Mouse (Mus musculus) hindbrain, embryonic 13.5 days (tissue): ENCODE results near the gene Izumo2. TPM values are rescaled to one million over a fixed set of nuclear protein-coding genes. Genes with fewer than 3 reads are reported as not detected.
"Not testable (repeated sequence)": the region's sequence is repeated elsewhere in the genome, so short reads cannot be mapped to it uniquely, and the experiment has no call there.

Experiments used
- ATAC-seq: fragments of 200-750 bp; cut with Nextera tagmentation; 2 replicates; pipeline ENCODE4 v1.8.0; 2017; ENCODE audit warnings: moderate TSS enrichment; ENCODE audit not compliant: low FRiP score
- H3K27ac ChIP-seq: fragments of 300-500 bp; sonication (generic); 2 replicates; pipeline ENCODE4 v1.5.1; 2015; ENCODE audit warnings: inconsistent platforms, mild to moderate bottlenecking, moderate library complexity
- H3K27me3 ChIP-seq: fragments of 300-500 bp; sonication (generic); 2 replicates; pipeline ENCODE4 v1.6.1; 2015; ENCODE audit warnings: mild to moderate bottlenecking, inconsistent platforms
- H3K36me3 ChIP-seq: fragments of 300-500 bp; sonication (generic); 2 replicates; pipeline ENCODE4 v1.6.1; 2015; ENCODE audit warnings: mild to moderate bottlenecking, inconsistent platforms
- H3K4me1 ChIP-seq: fragments of 300-500 bp; sonication (generic); replicated peaks from 2 replicates; pipeline ENCODE4 v1.6.1; 2015; ENCODE audit warnings: inconsistent platforms
- H3K4me2 ChIP-seq: fragments of 300-500 bp; sonication (generic); 2 replicates; pipeline ENCODE4 v1.6.1; 2015; ENCODE audit warnings: inconsistent platforms, mild to moderate bottlenecking, moderate library complexity
- H3K4me3 ChIP-seq: fragments of 300-500 bp; sonication (generic); 2 replicates; pipeline ENCODE4 v1.5.1; 2015; ENCODE audit warnings: mild to moderate bottlenecking, inconsistent platforms
- H3K9ac ChIP-seq: fragments of 300-500 bp; sonication (generic); 2 replicates; pipeline ENCODE4 v1.6.1; 2015; ENCODE audit warnings: mild to moderate bottlenecking, inconsistent platforms
- H3K9me3 ChIP-seq: fragments of 300-500 bp; sonication (generic); 2 replicates; pipeline ENCODE4 v1.6.1; 2016; ENCODE audit warnings: inconsistent platforms
- WGBS: fragments of 180-500 bp; shearing (Covaris S2); methylation state at CpG from one replicate; pipeline ENCODE4 v1.1.7; 2015; 5-methylcytosine and 5-hydroxymethylcytosine counted together
- polyA plus RNA-seq: library from polyadenylated mRNA; unstranded; fragments of >200 nt; fragmentation: Nextera tagmentation; extraction: Ambion mirVana; gene quantifications from 2 replicates; pipeline ENCODE4 v1.2.1, GENCODE M21; 2015

The Izumo2 gene
- polyA plus RNA-seq, 1 experiment from 2014 or later: not detected

DNA sequence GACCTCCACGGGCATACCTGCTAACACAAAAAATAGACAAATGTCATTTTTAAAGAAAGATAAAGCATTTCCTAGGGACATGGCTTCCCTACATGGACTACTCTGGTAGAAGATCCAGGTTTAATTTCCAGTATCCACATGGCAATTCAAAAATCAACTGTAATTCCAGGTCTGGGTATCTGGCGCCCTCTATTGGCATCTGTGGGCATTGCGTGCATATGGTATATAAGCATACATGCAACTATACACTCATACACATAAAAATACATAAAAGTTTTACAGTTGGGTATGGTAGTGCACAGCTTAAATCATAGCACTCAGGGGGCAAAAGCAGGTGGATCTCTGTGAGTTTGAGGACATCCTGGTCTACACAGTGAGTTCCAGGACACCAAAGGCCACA is 4.2 kb upstream of the Izumo2 start:
- Histone ChIP-seq H3K9ac (no peak overlapping the region), H3K4me1 (no peaks in the 10 kb centered on the region), H3K36me3 (no peaks in the 10 kb centered on the region), H3K4me2 (no peak overlapping the region), H3K27me3 (no peaks in the 10 kb centered on the region), H3K27ac (no peak overlapping the region), H3K9me3 (no peaks in the 10 kb centered on the region), H3K4me3 (no peak overlapping the region)
- WGBS: 54% methylated on average over 3 of the region's 3 CpGs
- ATAC-seq: no peak

DNA sequence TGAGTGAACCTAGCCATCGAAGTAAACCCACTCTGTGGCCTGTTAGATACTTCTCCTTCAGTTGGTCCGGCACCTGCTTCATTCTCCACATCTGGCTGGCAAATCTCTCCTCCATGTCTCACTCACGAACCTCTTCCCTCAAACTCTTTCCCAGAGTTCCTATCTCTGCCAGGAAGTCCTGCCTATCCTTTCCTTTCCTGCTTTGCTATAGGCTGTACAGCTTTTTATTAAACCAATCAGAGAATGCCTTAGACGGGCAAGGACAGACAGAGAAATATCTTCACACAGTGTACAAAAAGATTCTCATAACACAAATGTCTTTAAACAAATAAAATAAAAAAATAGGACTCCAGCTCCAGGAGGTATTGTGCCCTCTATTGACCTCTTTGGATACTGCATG is 3.5 kb upstream of the Izumo2 start:
- Histone ChIP-seq H3K4me1 (no peaks in the 10 kb centered on the region), H3K9me3 (no peaks in the 10 kb centered on the region), H3K4me3 (no peak overlapping the region), H3K4me2 (no peak overlapping the region), H3K36me3 (no peaks in the 10 kb centered on the region), H3K9ac (no peak overlapping the region), H3K27me3 (no peaks in the 10 kb centered on the region), H3K27ac (no peak overlapping the region)
- ATAC-seq: no peak
- 90% methylated on average over 4 of the region's 4 CpGs for WGBS

DNA sequence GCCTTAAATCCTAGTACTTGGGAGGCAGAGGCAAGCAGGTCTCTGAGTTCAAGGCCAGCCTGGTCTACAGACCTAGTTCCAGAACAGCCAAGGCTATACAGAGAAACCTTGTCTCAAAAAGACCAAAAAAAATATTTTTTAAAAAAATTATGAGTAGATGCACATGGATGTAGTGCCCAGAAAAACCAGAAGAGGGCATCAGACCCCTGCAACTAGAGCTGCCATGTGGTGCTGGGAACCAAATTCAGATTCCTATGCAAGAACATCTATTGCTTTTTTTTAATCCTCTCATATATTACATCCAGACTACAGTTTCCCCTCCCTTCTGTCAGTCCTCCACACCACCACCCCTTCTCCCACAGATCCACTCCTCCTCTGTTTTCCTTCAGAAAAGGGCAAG is 2.2 kb upstream of the Izumo2 start:
- H3K9ac ChIP-seq: no peak overlapping the region
- no peaks in the 10 kb centered on the region for H3K9me3 ChIP-seq
- H3K4me3 ChIP-seq: no peak overlapping the region
- no peak overlapping the region for H3K4me2 ChIP-seq
- H3K27me3 ChIP-seq: no peaks in the 10 kb centered on the region
- ATAC-seq: no peak
- H3K4me1 ChIP-seq: no peaks in the 10 kb centered on the region
- H3K36me3 ChIP-seq: no peaks in the 10 kb centered on the region
- no peak overlapping the region for H3K27ac ChIP-seq

DNA sequence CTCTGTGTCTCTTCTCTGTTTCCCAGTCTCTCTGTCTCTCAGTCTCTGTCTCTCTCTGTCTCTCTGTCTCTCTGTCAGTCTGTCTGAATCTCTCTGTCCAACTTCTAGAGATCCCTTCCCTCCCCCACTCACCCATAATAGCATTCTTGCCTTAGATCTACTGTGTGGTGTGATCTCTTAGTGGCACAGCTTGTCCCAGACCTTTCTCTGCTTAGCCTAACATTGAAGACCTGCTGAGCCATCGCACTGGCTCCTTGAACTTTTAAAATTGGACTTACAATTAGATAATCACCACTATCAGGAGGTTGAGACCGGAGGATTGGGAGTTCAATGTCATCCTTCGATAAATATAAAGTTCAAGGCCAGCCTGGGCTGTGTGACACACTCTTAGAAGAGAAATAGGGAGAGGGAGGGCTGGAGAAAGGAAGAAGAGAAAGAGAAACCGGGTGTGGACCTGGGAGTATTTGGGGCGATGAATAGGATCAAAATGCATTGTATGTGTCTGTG is 1.3 kb upstream of the Izumo2 start:
- no peak for ATAC-seq
- no peak overlapping the region for H3K4me2 ChIP-seq
- no peaks in the 10 kb centered on the region for H3K27me3 ChIP-seq
- 94% methylated on average over 5 of the region's 5 CpGs for WGBS
- H3K27ac ChIP-seq: no peak overlapping the region
- no peak overlapping the region for H3K4me3 ChIP-seq
- H3K36me3 ChIP-seq: no peaks in the 10 kb centered on the region
- no peaks in the 10 kb centered on the region for H3K4me1 ChIP-seq
- no peaks in the 10 kb centered on the region for H3K9me3 ChIP-seq
- no peak overlapping the region for H3K9ac ChIP-seq

DNA sequence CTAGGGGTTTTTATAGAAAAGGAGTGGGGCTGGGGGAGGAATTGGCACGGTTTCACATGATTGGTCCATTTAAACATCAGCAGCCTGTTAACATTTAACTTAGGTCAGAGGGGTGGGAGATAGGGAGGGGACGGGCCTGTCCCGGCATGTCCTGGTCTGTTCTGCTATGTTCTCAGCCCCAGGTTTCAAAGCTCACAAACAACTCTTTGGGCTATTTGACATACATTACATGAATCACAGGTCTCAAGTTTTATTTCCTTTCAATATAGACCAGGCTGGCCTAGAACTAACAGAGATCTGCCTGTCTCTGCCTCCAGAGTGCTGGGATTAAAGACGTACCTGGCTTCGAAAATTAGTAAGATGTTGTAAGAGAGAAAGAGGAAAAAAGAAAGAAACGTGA is 449 bp upstream of the Izumo2 start:
- not testable (repeated sequence) for H3K27me3 ChIP-seq, ATAC-seq, H3K27ac ChIP-seq, H3K9ac ChIP-seq, H3K36me3 ChIP-seq, H3K4me3 ChIP-seq, H3K9me3 ChIP-seq, H3K4me2 ChIP-seq, H3K4me1 ChIP-seq
- WGBS: 88% methylated on average over 6 of the region's 6 CpGs

DNA sequence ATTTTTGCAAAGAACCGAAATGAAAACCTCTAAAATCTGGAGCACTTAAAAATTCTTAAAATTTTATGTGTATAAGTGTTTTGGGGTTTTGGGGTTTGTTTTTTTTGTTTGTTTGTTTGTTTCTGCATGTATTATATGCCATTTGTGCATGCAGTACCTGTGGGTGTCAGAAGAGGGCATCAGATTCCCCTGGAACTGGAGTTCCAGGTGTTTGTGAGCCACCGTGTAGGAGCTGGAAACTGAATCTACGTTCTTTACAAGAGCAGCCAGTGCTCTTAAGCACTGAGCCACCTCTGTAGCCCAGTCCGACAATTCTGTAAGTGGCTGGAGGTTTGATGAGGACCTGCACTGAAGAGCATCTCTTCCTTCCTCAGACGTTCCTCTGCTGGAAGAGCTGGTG is 1.3 kb downstream of the Izumo2 start:
- no peaks in the 10 kb centered on the region for H3K9me3 ChIP-seq
- WGBS: 85% methylated on average over 5 of the region's 5 CpGs
- H3K27me3 ChIP-seq: no peaks in the 10 kb centered on the region
- no peak overlapping the region for H3K27ac ChIP-seq
- no peaks in the 10 kb centered on the region for H3K36me3 ChIP-seq
- no peaks in the 10 kb centered on the region for H3K4me1 ChIP-seq
- no peak overlapping the region for H3K9ac ChIP-seq
- no peak overlapping the region for H3K4me2 ChIP-seq
- H3K4me3 ChIP-seq: no peak overlapping the region
- no peak for ATAC-seq

DNA sequence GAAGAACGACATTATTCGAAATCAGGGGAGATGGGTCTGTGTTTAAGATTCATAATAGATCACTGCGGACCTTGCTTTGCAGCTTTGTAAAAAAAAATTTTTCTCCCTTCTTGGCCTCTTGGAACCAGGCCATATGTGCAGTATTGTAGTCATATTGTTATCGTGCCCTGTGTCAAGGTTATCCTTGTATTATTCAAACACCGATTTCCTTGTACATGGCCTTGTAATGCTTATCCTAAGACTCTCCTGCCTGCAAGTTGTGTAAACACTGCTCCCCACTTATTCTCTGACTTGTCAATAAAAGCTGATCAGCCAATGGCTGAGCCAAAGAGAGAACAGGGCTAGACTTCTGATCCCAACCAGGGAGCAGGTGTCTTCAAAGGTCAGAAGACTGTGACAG is 13.5 kb downstream of the Izumo2 start:
- Histone ChIP-seq H3K4me3 (no peak overlapping the region), H3K27ac (no peak overlapping the region), H3K9me3 (no peaks in the 10 kb centered on the region), H3K36me3 (no peaks in the 10 kb centered on the region), H3K27me3 (0 out of 2 replicates have a peak, but pooled peaks cover 3% of the 10 kb centered on the region), H3K4me2 (no peak overlapping the region), H3K4me1 (0 out of 2 replicates have a peak, but pooled peaks cover 3% of the 10 kb centered on the region), H3K9ac (no peak overlapping the region)
- no peak for ATAC-seq
- WGBS: 88% methylated on average over 5 of the region's 5 CpGs

DNA sequence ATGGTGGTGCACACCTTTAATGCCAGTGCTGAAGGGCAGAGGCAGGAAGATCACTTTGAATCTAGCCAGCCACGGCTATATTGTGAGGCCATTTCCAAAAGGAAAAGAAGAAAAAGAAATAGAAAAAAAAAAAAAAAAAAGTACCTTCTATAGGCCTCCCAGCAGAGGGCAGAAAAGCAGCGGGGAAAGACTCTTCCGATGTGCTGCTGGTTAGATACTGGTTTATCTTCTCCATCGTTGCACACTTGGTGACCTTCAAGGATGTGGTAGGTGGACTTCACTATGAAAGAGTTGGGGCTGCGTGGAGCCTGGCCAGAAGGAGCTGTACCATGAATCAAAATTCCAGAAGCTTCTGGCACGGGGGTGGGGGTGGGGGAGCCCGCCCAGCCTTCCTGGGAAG is 15.8 kb downstream of the Izumo2 start:
- ATAC-seq: no peak

DNA sequence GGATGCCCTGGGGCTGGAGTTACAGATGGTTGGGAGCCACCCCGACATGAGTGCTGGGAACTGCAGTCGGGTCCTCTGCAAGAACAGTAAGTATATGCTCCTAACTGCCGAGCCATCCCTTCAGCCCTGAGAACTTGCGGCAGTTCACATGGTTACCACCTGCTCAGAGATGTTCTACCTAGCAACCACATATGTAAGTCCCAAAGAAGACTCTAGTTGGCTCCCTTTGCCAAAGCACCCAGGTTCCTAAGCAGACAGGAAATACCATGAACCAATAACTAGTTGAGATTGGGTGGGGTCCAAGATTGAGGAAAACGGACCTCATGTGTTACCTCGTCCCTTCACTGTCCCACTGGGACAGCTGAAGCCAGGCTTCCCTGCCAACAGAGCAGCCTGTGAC is 17.8 kb downstream of the Izumo2 start:
- 80% methylated on average over 6 of the region's 6 CpGs for WGBS
- Histone ChIP-seq H3K36me3 (no peaks in the 10 kb centered on the region), H3K27me3 (0 out of 2 replicates have a peak, but pooled peaks cover 3% of the 10 kb centered on the region), H3K4me3 (no peak overlapping the region), H3K9me3 (no peaks in the 10 kb centered on the region; the same call in 1 of the 2 replicates), H3K4me2 (no peak overlapping the region), H3K27ac (no peak overlapping the region), H3K9ac (no peak overlapping the region), H3K4me1 (0 out of 2 replicates have a peak, but pooled peaks cover 3% of the 10 kb centered on the region)
- no peak for ATAC-seq

More for the DNA sequence above, 15.8 kb downstream of the Izumo2 start:
- H3K9me3 ChIP-seq: no peaks in the 10 kb centered on the region; the same call in 1 of the 2 replicates
- no peak overlapping the region for H3K4me2 ChIP-seq
- no peak overlapping the region for H3K4me3 ChIP-seq
- 0 out of 2 replicates have a peak, but pooled peaks cover 3% of the 10 kb centered on the region for H3K4me1 ChIP-seq
- 23% methylated on average over 7 of the region's 7 CpGs for WGBS
- no peak overlapping the region for H3K9ac ChIP-seq
- no peak overlapping the region for H3K27ac ChIP-seq
- no peaks in the 10 kb centered on the region for H3K36me3 ChIP-seq
- H3K27me3 ChIP-seq: 0 out of 2 replicates have a peak, but pooled peaks cover 3% of the 10 kb centered on the region

DNA sequence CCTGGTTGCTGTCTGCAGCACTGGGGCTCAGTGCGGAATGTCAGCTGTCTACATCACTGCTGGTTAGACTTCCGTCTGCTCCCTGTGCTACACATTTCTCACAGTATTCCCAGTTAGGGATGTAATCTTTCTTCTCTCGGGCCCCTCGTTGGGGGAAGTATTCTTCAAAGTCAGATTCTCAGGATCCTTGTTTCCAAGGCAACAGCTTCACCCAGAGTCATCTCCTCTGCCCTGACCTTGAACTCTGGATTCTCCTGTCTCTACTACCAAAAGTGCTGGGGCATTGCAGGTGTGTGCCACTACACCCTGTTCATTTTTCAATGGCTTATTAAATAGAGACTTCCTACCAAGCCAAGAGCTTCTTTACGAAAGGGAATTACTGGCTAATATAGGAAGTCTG is 18.6 kb downstream of the Izumo2 start:
- Histone ChIP-seq H3K9me3 (no peaks in the 10 kb centered on the region; the same call in 1 of the 2 replicates), H3K36me3 (no peaks in the 10 kb centered on the region; the same call in 1 of the 2 replicates), H3K4me2 (no peak overlapping the region), H3K27me3 (0 out of 2 replicates have a peak, but pooled peaks cover 3% of the 10 kb centered on the region), H3K9ac (no peak overlapping the region), H3K4me3 (no peak overlapping the region), H3K27ac (no peak overlapping the region), H3K4me1 (0 out of 2 replicates have a peak, but pooled peaks cover 3% of the 10 kb centered on the region)
- 70% methylated on average over 5 of the region's 5 CpGs for WGBS
- ATAC-seq: no peak

DNA sequence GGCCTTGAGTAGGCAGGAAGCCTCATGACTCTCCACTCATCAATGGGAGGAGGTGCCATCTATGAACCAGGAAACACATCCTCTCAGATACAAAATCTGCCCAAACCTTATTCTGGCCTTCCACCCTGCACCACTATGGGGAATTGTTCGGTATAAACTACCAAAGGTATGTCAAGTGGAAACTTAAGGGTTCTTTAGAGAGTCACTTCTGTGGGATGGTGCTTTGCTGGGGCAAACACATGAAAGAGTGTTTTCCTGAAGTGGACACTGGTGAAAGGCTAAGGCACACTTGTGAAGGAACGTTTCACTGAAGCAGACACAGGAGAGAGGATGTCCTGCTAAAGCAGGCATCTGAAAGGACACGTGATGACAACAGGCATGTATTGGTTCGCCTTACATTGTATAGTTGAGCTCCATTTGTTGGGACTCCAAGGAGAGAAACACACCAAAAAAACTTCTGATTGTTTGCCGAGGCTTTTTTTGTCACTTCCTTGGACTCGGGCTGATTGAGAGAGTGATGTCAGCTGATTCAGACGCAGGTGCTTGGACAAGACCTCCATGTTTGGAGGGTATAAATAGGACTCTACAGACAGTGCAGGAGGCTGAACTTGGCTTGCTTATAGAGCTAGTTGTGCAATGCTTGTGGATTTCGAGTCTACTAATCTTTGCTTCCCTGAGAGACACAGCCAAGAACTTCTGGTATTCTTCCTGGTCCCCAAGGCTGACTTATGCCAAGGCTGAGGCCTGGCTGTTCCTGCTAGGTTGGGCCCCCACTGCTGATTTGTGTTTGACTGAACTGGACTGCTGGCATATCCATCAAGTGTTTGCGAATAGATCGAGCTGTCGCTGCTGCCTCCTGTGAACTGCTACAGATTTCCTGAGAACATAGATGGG is 19.8 kb downstream of the Izumo2 start:
- Histone ChIP-seq H3K27me3 (0 out of 2 replicates have a peak, but pooled peaks cover 3% of the 10 kb centered on the region), H3K4me2 (no peak overlapping the region), H3K36me3 (peaks cover 9% of the 10 kb centered on the region), H3K9ac (no peak overlapping the region), H3K27ac (no peak overlapping the region), H3K4me1 (no peaks in the 10 kb centered on the region), H3K9me3 (no peaks in the 10 kb centered on the region; the same call in 1 of the 2 replicates), H3K4me3 (no peak overlapping the region)
- ATAC-seq: no peak
- 90% methylated on average over 11 of the region's 11 CpGs for WGBS

DNA sequence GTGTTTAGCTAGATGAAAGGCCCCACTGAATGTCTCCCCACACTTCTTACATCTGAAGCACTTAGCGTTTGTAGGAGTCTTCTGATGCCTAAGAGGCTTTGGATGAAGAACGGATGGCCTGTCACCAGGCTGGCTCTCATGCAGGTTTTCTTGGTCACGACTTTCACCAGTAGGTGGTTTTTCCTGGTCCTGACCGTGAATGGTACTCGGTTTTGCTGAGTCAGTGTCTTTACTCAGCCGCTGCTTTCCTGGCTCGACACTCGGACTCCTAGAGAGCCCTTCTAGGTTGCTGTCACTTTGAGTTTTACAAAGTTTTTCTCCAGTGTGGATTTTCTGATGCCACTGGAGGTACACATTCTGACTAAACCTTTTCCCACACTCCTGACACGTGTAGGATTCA is 25.2 kb downstream of the Izumo2 start:
- Histone ChIP-seq H3K4me2 (no peak overlapping the region), H3K27me3 (no peaks in the 10 kb centered on the region), H3K36me3 (peaks cover 29% of the 10 kb centered on the region), H3K4me3 (no peak overlapping the region), H3K9me3 (no peaks in the 10 kb centered on the region), H3K9ac (no peak overlapping the region), H3K27ac (no peak overlapping the region), H3K4me1 (no peaks in the 10 kb centered on the region)
- no peak for ATAC-seq
- 89% methylated on average over 9 of the region's 9 CpGs for WGBS

DNA sequence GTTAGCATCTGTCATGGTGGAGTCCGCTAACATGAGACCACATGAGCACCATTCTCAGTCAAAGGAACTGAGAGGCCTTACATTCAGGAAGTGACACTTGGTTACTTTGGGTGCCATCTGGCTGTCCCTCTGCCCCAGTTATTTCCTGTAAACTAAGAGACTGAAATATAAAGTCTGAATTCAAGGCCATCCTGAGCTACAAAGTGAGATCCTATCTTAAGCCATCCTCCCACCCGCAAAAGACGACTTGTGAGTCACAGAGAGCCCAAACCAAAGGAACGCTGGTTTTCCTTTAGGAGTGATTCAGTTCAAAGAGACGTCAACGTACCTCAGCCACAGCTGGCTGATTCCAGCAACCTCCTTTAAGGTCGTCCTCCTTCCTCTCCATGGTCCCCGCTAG is 32.8 kb downstream of the Izumo2 start:
- WGBS: 86% methylated on average over 8 of the region's 8 CpGs
- H3K9me3 ChIP-seq: no peaks in the 10 kb centered on the region
- H3K27me3 ChIP-seq: no peaks in the 10 kb centered on the region
- H3K9ac ChIP-seq: no peak overlapping the region
- H3K27ac ChIP-seq: no peak overlapping the region
- H3K4me2 ChIP-seq: no peak overlapping the region
- H3K36me3 ChIP-seq: peaks cover 8% of the 10 kb centered on the region; the same call in 1 of the 2 replicates
- ATAC-seq: no peak
- H3K4me1 ChIP-seq: peaks cover 17% of the 10 kb centered on the region
- H3K4me3 ChIP-seq: no peak overlapping the region
